Mouse (Mus musculus) testis, adult 2 months (tissue): ENCODE data around the gene Prrg4.

Source experiments
- CTCF ChIP-seq: fragments of 200-500 bp; IDR thresholded peaks from 2 replicates; pipeline ENCODE4 v1.5.1; 2012; ENCODE audit warnings: low read depth, mild to moderate bottlenecking, inconsistent platforms, low read length, moderate library complexity; ENCODE audit not compliant: control insufficient read depth, insufficient read depth, insufficient replicate concordance
- POLR2A ChIP-seq: fragments of 200-500 bp; IDR thresholded peaks from 2 replicates; pipeline ENCODE4 v1.6.1; 2012; ENCODE audit warnings: low read depth, mild to moderate bottlenecking, inconsistent platforms, low read length, moderate library complexity; ENCODE audit not compliant: control insufficient read depth

DNA sequence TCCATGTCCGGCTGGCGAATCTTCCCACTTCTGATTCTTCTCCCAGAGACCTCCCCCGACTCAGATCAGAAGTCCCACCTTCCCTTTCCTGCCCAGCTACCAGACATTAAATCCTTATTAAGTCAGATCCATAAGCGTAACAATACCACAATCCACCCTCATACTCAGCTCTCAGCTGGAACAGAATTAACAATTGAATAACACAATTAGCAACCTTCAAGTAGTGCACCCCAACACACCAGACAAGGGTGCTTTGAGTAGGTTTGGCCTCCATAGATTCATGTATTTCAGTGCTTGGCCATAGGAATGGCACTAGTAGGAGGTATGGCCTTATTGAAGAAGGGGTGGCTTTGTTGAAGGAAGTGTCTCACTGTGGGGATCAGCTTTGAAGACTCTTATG lies 23.5 kb downstream of the Prrg4 start:
- no peak for TF ChIP-seq POLR2A
- no peak for TF ChIP-seq CTCF
